Mouse (Mus musculus) retina, embryonic 14.5 days (tissue): ENCODE results near the gene Bhlhe41.

Experiments
- DNase-seq: peaks from one replicate; pipeline ENCODE4 v3.0.0-alpha.2; 2015; ENCODE audit warnings: low spot score

Bhlhe41 gene

DNA sequence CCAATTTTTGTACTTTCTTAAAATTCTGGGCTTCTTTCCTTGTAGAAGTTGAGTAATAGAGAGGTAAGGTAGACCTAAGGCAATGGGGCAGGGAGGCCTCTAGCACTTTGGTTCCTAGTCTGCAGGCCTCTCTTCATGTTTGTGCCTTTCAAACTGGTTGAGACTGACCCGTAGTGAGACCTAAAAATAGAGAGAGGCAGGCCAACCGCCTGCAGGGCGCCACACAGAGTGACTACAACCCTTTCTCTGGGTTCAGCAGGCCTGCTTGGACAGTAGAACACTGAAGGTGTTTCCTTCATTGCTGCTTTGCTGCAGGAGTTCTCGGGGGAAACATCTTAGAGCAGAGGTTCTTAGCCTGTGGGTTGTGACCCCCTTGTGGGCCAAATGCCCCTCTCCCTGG, 5.6 kb upstream of the Bhlhe41 start:
- DNase-seq: no peak

DNA sequence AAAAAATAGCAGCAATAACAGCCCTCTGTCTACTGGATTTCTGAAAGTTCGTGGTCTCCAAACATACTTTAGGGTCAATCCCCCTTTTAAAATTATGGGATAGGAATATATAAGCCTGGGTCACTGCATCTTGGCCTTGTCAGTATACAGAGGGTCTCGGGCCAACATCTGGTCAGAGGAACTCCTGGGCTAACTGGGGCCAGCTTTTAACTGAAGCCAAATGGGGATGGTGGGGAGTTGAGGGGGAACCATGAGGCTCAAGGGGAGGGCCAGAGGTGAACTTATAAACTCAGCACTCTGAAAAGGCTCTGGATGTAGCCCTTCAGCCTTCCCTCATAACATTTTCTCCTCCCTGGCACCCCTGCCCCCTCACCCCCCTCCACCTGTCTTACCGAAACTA, 1.8 kb upstream of the Bhlhe41 start:
- DNase-seq: no peak

DNA sequence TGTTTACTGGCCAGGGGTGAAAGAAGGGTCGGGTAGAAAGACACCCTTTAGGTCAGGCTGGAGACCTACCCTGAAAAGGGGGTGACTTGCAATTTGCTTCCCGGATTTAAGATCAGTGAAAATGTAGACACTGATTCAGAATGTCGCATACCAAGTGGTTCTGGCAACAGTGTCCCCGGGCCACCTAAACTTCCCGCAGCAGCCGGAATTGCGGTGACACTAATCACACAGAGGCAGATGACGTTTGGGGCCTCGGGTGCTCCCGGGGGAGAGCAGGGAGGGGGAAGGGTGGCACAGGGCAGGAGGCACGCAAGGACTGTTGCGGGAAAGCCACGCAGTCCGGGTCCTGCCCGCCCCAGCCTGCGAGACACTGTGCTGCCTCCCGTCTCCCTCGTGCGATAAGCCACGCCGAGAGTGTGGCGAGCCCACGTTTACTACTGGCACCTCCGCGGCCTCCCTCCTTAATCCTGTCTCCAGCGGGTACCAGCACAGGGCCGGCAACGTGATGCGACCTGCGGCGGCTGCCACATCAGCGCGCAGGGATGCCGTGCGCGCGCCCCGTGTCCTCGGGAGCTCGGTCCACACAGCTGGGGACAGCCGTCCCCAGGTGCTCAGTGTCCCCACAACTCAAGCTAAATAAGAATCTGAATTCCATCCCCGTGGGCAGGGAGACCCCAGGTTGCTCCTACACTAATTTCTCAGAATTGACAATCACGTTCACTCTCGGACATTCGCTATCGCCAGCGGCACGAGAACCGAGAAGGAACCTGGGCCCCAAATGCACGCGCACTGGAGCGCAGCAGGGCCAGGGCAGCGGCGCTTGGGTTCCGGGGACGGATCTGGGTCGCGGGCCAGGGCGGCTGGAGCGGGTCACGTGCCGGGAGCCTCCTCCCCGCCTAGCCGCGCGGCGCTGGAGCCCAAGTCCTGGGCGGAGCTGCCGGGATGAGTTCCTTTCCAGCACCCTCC, 811 bp upstream of the Bhlhe41 start:
- peak; percentile 79 for DNase-seq

DNA sequence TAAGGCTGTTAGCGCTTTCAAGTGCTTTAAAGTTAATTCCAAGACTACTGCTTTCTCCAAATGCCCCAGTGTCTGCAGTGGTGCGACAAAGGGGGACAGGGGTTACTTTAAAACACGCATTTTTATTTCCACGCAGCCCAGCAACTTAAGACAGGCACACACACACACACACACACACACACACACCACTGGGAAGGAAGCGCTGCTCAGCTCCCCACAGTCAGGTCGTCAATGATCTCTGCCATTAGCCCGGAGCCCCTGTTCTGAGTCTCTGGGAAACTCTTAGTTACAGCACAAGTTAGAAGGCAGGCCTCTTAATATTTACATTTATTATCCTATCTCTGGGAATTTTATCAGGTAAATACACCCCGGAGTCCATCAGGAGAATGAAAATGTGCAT, 1.2 kb downstream of the Bhlhe41 start:
- peak; percentile 44 for DNase-seq

DNA sequence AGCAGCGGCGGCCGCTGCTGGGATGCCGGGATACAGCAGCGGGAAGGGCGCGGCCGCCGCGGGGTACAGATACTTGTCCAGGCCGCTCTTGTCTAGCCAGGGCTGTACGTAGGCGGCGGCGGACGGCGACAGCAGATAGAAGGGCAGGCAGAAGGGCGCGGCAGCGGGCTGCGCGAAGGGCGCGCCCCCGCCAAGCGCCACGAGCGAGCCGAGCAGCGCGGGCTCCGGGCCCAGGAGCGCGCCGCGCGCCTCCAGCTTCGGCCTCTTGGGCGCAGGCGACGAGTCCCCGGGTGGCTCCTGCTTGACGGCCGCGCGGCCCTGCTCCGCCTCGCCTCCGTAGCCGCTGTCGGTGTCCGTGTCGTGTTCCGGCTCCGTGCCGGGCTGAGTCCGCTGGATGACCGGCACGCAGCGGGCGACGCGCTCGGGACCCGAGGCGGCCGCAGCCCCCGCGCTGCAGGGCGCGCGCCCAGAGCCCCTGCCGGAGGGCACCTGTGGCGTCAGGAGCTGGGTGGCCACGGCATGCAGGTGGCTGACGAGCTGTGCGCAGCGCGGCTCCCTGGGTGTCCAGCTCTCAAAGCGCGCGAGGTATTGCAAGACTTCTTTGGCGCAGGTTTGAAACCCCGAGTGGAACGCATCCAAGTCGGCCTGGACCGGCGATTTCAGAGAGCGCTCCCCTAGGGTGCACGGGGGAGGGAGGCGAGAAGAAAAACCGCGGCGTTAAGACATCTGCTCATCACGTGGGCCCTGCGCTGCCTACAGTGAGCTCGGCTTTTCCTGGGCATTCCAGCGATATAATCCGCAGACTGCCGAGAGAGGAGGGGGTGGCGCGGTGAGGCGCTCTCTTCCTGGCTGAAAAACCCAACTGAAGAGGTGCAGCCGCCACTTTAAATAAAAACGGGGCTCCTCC, 2.0 kb downstream of the Bhlhe41 start:
- peak; percentile 76 for DNase-seq

DNA sequence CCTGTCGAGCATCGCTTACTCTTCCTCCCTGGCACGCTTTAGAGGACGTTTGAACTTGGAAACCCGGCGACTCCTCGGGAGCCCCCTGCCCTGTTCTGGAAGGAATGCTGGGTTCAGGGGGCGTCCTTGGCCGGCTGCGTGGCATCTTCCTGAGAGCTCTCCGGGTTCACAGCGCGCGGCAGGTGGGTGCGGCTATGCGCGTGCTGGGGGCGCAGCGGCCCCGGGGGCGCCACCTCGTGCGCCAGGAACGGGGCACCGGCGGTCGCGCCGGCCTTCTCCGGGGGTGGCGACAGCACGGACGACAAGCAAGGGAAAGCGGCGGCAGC, 2.7 kb downstream of the Bhlhe41 start:
- DNase-seq: no peak

DNA sequence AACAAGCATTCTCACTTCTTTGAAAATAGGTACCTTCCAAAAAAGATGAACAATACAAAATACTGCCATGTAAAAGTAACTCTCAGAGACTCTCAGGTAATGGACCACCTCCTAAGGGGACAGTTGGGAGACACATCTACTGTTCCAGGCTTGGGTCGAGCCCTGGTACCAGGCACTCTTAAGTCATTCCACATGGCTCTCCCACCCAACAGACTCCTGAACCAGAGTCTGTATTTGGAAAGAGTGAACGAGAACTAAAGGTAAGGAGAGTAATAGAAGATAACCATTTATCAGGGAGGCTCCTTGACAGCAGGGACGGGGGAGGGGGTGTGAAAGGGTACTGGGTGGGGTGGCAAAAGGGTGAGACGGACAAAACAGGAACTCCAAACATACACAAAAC, 3.0 kb downstream of the Bhlhe41 start:
- no peak for DNase-seq

DNA sequence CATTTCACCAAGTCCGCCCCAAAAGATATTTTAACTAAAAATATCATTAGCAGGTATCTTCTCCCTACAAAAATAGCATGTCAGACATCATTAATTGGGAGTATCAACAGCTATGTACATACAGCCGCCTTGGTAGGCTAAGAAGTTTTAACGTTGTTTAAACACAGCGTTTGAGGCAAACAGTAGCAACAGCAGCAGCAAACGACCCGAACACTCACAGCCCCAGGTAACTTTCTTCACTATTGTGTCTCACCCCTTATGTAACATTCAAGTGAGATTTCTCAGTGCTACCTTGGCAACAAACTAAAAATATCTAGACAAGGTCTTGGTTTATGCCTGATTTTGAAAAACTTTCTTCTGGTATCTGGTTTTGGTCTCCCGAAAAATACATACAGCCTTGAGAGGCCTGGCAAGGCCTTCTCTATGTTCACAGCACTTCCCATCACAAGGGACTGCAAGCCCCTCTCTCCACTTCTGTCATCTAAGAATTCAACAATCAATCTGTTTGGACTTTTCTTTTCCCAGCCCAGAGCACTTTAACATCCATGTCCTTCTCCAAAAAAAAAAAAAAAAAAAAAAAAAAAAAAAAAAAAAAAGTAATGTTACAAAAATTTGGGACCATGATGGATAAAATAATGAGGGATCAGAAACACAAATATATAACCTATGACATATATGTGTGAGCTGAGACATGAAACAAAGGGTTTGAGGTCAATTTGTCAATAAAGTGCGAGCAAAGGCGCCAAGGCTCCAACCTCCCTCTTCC, 3.7 kb downstream of the Bhlhe41 start:
- no peak for DNase-seq

DNA sequence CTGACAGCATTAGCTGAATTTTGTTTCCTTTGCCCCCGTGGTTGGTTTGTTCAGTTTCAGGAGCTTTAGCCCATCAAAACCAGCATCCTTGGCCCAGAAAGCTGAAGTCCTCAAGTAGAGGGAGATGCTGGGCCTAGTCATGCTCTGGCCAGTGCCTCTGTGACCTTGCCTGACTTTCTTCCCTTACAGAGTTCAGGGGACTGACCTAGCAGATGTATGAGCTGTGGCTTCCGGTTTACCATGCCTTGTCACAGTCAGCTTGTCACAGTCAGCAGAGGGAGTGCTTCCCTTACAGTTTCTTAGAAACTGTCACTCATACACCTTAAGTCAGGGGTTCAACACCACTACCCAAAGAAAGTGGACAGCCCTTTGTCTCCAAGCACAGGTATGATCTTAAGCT, 5.0 kb downstream of the Bhlhe41 start:
- DNase-seq: no peak

DNA sequence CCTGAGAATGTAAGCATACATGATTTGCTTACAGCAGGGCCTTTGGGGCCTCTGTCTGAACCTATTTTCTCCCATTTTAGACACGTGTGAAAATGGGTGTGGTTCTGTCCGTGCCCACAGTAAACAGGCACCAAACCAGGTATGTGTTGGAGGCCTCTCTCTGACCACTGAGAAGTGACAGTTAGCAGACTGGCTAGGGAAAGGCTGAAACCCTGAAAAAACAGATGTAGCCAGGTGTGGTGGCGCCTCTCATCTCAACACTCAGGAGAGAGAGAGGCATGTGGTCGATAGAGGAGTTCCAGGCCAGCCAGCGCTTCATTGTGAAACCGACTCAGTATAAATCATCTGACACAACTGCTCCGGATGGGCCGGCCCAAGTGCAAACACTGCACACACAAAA, 6.9 kb downstream of the Bhlhe41 start:
- no peak for DNase-seq

DNA sequence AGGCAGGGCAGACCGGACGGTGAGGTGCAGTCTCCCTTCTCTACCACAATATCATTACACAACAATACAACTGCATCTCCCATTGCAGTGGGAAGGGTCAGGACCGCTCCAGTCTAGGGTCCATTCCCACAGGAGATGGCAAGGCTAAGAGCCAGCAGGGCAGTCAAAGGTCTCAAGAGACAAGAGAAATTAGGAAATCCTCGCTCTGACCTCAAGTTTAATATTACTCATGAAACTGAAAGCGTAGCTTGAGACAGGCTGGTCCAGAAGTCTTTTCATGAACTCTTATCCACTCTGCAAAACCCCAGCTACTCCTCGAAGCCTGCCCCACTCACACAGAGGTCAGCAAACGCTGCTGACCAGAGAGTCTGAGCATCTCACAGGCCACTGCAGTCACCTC, 7.9 kb downstream of the Bhlhe41 start:
- no peak for DNase-seq

DNA sequence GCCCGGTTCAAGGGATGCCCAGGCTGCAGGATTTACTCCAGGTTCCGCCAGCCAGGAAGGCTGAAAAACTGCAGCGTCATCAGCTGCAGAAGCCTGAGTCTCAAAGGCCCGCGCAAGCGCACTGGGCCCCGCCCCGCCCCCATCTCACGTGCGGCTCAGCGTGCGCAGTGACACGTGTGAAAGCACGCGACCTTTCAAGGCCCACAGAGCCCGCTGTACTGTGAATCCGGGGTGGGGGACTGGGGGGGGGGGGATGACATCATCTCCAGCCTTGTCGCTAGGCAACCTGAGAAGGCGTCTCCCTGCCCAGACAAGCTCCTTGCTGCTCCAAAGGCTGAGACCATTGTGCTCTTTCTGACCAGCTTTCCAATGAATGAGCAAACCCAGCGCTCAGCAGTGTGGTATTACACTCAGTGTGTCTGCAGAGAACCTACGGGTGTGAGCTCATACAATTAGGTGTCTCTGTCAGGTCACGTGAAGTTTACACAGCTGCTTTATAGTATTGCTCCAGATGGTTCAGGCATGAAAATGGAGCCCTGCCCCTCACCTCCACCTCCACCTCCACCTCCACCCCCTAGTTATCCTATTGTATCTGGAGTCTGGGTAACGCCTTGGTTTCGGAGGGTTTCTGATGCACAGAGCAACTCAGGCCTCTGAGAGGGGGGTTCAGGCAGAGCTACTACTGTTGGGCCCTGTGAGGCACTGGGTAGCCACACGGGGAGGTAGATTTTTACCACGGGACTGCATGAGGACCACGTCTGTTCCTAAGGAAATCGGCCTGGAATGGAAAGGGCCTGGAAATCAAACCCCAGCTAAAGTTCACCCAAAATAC, 9.4 kb downstream of the Bhlhe41 start:
- DNase-seq: peak; percentile 99

DNA sequence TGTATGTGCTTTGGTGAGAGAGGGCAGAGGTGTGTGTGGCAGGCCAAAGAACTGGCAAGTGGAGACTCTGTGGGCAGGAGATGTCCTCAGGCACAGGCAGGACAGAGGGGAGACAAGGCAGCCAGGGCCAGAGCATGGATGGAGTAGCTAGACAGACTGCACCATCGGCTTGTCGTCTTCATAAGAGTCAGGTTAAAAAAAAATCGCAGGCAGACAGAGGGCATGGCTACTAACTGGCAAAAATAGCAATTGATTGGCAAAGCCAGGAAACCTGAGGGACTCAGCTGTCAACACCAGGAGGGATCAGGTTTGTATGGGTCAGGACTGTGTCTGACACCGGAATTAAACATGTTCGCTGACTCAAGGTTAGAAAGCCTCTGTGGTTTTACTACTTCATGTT, 10.6 kb downstream of the Bhlhe41 start:
- DNase-seq: no peak

DNA sequence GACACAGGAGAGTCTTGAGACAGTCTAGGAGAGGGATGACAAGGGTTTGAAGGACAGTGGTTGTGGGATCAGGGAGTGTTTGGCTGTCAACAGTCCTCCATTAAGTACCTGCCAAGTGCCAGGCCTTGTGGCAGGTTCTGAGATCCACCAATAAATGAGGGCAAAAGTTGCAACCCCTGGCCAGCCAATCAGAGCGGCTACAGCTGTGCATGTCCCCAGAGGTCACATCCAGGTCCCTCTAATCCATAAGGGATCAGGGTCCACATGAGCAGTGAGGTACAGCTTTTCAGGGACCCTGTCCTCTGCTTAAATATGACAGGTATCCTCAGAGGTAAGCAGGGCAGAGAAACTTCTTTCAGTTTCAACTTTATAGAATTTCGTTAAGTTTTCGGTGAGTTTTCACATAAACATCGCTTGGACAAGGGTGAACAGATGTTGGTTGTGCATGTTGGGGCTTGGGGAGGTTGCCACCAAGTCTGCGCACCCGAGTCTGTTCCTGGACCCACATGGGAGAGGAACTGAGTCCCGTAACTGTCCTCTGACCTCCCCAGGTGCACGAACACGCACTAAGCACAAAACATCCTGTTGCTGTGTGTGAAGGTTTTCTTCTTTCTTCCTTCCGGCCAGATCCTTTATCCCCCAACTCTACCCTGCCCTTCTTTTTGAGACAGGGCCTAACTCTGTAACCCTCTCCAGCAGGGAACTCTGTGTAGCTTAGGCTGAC, 11.8 kb downstream of the Bhlhe41 start:
- no peak for DNase-seq

DNA sequence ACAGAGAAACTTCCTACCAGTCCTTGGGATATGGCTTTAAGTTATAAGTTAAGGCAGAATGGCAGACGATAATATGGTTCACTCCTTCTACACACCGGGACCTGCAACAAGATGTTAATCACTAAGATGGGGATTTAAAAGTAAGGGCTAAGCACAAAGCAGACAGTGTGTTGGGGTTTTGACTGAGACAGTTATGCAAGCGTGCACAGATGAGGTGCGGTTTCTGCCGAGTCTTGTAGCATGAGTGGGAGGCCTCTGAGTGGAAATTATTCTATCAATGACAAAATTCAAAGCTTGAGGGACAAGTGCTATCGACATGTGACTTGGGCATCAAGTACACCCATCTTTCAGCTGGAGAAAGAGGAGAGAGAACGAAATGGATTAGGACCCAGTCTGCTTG, 12.7 kb downstream of the Bhlhe41 start:
- DNase-seq: no peak

DNA sequence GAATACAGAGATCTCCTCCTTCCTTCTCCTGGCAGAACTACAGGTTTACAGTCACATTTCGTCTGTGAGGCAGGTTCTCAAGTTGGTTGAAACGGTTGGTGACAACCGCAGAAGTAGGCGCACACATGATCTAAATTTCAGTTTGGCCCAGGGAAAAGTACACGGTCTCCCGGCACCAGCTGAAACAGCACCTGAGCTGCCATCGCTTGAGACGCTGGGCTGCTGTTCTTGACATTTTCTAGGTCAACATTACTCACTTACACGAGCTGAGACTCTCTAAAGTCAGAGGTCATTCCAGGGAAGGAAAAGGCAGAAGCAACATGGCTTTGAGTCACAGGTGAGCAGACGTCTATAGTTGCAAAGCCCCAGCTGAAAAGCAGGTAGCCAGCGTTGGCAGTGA, 13.4 kb downstream of the Bhlhe41 start:
- no peak for DNase-seq

DNA sequence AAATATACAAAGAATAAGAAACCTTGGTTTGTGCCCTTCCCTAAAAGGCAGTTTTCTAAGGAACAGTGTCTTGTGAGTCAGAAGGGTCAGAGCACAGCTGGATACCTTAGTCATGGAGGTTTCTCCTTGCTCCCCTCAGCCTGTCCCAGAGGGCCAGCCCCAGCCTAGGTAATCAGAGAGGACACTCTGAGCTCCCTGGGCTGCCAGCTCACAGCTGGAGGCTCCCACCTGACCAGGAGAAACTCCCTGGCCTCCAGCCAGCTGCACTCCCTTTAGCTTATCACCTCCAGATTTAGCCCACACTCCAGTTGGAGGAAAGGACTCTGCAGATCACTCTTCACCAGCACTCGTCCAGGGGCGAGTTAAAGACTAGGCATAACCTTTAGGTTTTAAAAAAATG, 14.6 kb downstream of the Bhlhe41 start:
- no peak for DNase-seq

DNA sequence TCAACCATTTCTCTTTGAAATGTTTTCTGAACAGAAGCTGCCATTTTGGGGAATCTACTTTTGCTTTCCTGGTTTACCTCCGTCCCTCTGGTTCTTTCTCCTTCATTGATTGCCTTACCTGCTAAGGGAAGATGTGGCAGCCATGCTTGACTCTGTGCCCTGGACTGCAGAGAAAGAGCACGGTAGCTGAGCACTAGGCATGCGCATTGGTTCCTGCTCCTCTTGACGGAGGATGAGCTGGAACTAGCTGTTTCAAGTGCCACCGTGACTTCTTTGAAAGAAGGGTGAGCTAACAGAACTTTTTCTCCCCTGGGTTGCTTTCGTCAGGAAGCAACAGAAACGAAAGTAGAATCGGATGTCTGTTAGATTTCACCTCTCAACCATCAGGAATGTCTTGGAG, 17.7 kb downstream of the Bhlhe41 start:
- no peak for DNase-seq

DNA sequence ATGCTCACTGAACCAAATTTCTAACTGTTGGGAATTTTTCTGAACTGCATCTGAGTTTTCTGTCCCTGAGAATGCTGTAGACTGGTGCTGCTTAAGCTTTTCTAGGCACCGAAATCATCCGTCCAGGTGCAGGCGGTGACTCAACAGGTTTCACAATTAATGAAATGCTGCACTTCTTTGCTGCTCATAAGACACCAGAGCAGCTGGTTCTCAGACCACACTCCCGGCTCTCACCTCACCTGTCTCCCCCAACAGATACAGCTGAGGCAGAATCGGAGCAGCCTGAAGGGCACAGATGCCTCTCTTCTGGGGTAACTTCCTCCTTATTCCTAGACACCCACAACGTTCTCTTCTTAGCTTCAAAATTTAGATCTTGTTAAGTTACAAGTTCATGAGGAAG, 18.4 kb downstream of the Bhlhe41 start:
- DNase-seq: no peak

DNA sequence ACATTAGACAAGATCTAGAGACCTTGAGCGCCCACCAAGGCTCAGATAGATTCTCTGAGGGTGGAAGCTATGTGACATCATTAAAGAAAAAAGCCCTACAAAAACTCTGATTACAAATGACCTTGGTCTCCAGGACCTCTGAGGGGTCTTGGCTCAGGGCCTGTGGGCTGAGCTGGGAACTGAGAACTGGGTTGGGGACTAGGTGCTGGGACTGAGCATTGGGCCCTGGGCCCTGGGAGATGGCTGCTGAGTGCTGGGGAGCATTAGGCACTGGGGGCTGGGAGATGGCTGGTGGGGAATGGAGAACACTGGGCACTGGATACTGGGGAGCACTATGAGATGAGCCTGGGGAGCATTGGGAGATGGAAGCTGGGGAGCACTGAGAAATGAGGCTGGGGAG, 19.3 kb downstream of the Bhlhe41 start:
- DNase-seq: no peak

DNA sequence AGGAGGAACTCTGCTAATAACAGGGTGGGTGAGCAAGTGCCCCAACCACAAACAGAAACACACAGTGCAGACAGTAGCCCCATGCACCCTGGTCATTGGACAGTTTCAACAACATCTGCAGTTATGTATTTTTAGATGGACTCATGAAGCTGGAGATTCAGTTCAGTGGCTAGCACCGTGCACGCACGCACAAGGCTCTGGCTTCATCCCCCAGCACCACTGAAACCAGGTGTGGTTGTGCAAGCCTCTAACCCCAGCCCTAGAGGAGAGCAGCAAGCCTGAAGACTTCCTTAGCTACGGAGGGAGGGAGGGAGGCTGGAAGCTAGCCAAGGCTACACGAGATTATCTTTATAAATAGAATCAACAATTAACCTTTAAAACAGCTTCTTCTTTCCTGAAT, 19.7 kb downstream of the Bhlhe41 start:
- no peak for DNase-seq
